Mouse (Mus musculus): ENCODE measurements around the gene Osbp. TPM values are rescaled to one million over a fixed set of nuclear protein-coding genes. Genes with fewer than 3 reads are reported as not detected.

Gene Osbp
- polyA plus RNA-seq, 1 experiment from 2014 or later, result 7.6 TPM

Small RNA genes within 50 kb of the gene (microRNA-seq; reads per million reads assigned to microRNA genes)
- gene Mir6994, result 7.4 reads per million, percentile 15 among the genes with 10 or more reads in this experiment

Other genes starting within 250 kb of the Osbp start
- not detected in 2 replicates for gene Gif, start 218.4 kb upstream of the Osbp start, polyA plus RNA-seq (2014; fragmentation: Nextera tagmentation; extraction: Ambion mirVana)
- gene Mrpl16, start 195.6 kb upstream of the Osbp start, polyA plus RNA-seq (2014; fragmentation: Nextera tagmentation; extraction: Ambion mirVana), result 50.1 and 54.2 TPM in 2 replicates
- 13.2 and 16.9 TPM in 2 replicates for gene Stx3, start 146.5 kb upstream of the Osbp start, polyA plus RNA-seq (2014; fragmentation: Nextera tagmentation; extraction: Ambion mirVana)
- 0.15 TPM in 1 of 2 replicates, not detected in the other for gene Olfr1417, start 126.7 kb upstream of the Osbp start, polyA plus RNA-seq (2014; fragmentation: Nextera tagmentation; extraction: Ambion mirVana)
- not detected in 2 replicates for gene Olfr1418, start 104.9 kb upstream of the Osbp start, polyA plus RNA-seq (2014; fragmentation: Nextera tagmentation; extraction: Ambion mirVana)
- gene Olfr1419, start 90.8 kb upstream of the Osbp start, polyA plus RNA-seq (2014; fragmentation: Nextera tagmentation; extraction: Ambion mirVana), result not detected in 2 replicates
- gene Olfr1420, start 79.4 kb upstream of the Osbp start, polyA plus RNA-seq (2014; fragmentation: Nextera tagmentation; extraction: Ambion mirVana), result 0.12 and 0.28 TPM in 2 replicates
- 18.3 and 20.9 TPM in 2 replicates for gene Patl1, start 53.5 kb upstream of the Osbp start, polyA plus RNA-seq (2014; fragmentation: Nextera tagmentation; extraction: Ambion mirVana)
- gene Olfr1423, start 75.4 kb downstream of the Osbp start, polyA plus RNA-seq (2014; fragmentation: Nextera tagmentation; extraction: Ambion mirVana), result not detected in 2 replicates
- not detected in 2 replicates for gene Olfr1424, start 96.7 kb downstream of the Osbp start, polyA plus RNA-seq (2014; fragmentation: Nextera tagmentation; extraction: Ambion mirVana)
- gene Olfr1425, start 111.8 kb downstream of the Osbp start, polyA plus RNA-seq (2014; fragmentation: Nextera tagmentation; extraction: Ambion mirVana), result not detected in 2 replicates
- gene Olfr1426, start 126.1 kb downstream of the Osbp start, polyA plus RNA-seq (2014; fragmentation: Nextera tagmentation; extraction: Ambion mirVana), result not detected in 2 replicates
- gene Olfr1427, start 137.4 kb downstream of the Osbp start, polyA plus RNA-seq (2014; fragmentation: Nextera tagmentation; extraction: Ambion mirVana), result not detected in 2 replicates
- not detected in 2 replicates for gene Olfr1428, start 150.0 kb downstream of the Osbp start, polyA plus RNA-seq (2014; fragmentation: Nextera tagmentation; extraction: Ambion mirVana)
- gene Olfr76, start 157.3 kb downstream of the Osbp start, polyA plus RNA-seq (2014; fragmentation: Nextera tagmentation; extraction: Ambion mirVana), result not detected in 2 replicates
- gene Olfr1555-ps1, start 204.2 kb downstream of the Osbp start, polyA plus RNA-seq (2014; fragmentation: Nextera tagmentation; extraction: Ambion mirVana), result not detected in 2 replicates
- not detected in 2 replicates for gene Olfr1431, start 234.7 kb downstream of the Osbp start, polyA plus RNA-seq (2014; fragmentation: Nextera tagmentation; extraction: Ambion mirVana)